Comparison of ENCODE assay signal across 14 mouse cellular contexts in the genomic region with DNA sequence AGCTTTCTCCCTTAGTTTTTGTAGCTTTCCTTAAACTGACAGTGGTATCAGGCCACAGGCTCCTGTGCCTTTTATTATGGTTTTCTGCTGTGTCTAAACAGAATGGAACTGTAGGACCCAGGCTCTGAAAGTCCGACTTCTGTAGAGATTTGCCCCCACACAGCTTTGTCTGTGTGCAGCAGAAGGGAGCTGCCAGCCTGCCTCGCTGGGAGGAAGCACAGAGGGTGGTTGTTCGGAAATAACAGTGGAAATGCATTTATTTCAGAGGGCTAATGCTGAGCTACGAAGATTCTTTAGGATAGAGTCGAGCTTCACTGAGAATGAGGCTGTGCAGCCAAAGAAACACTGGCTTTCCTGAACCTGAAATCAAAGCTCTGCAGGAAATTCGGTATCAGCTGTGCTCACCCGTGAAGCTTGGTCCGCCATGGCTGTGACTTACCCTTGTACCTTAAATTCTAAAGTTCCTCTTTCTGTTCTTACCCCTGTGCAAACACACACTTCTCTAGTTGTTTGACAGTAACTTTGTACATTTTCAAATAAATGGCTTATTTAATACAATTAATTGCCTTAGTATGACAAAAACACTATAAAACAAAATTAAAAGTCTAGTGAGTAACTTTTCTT. TPM values are rescaled to one million over a fixed set of nuclear protein-coding genes. Genes with fewer than 3 reads are reported as not detected.
DNase-seq lines count a peak whose midpoint lies in the region; ATAC-seq and TF ChIP-seq lines count a peak whose summit lies in the region.
"Had no signal": no experiment of that assay in that cellular context is flagged by ENCODE, and none has a peak within 500 bp of the region (broad histone marks: within the 10 kb centered on the region; RNA-seq: fewer than 3 reads in every experiment).

No protein-coding gene starts in this region.

- peak overlapping the region; percentile 2; the same call in 1 of the 2 replicates for H3K27ac ChIP-seq in liver, postnatal 0 days (ENCODE audit: low read depth)
- no peak overlapping the region for H3K27ac ChIP-seq in liver, embryonic 12.5 days
- no peak overlapping the region for H3K27ac ChIP-seq in MEL (ENCODE audit: control insufficient read depth, low read depth, low read length)
- H3K27ac ChIP-seq in neural tube, embryonic 15.5 days (replicated peaks), result 0 out of 2 replicates have a peak overlapping the region, but pooled peaks have one; percentile 28
- H3K27ac ChIP-seq: heart, embryonic 10.5 days; macrophage had no signal

- no peak for TF ChIP-seq CTCF in liver, postnatal 0 days (IDR thresholded peaks at IDR 0.05; ENCODE audit: low read depth)
- no peak for TF ChIP-seq CTCF in MEL (IDR thresholded peaks at IDR 0.05 in 2 of 3, conservative IDR thresholded peaks at IDR 0.05 in 1 of 3; ENCODE audit: control insufficient read depth in 1 of 3, insufficient read depth in 1 of 3, low read depth in 2 of 3, low read length in 3 of 3, poor library complexity in 1 of 3, severe bottlenecking in 1 of 3)

- H3K4me1 ChIP-seq in liver, postnatal 0 days (ENCODE audit: insufficient read depth), result peaks cover 12% of the 10 kb centered on the region
- H3K4me1 ChIP-seq in liver, embryonic 12.5 days, result peaks cover 7% of the 10 kb centered on the region
- H3K4me1 ChIP-seq in MEL (ENCODE audit: control insufficient read depth in 1 of 2, insufficient read depth in 2 of 2, low read length in 2 of 2), result peaks cover 0 to 2% of the 10 kb centered on the region in 2 experiments; a peak in 1 of 4 replicates
- peaks cover 4% of the 10 kb centered on the region; the same call in 1 of the 2 replicates for H3K4me1 ChIP-seq in neural tube, embryonic 15.5 days

- TF ChIP-seq POLR2A in MEL (IDR thresholded peaks at IDR 0.05; ENCODE audit: control insufficient read depth in 1 of 2, insufficient read depth in 1 of 2, low read depth in 1 of 2, low read length in 2 of 2, poor library complexity in 1 of 2), result no peak

- 51% methylated on average over 8 of the region's 8 CpGs for WGBS in liver, postnatal 0 days (ENCODE audit: insufficient replicate concordance)
- WGBS in liver, embryonic 12.5 days (ENCODE audit: insufficient replicate concordance), result 69% methylated on average over 8 of the region's 8 CpGs
- 55% methylated on average over 8 of the region's 8 CpGs for WGBS in neural tube, embryonic 15.5 days

- ATAC-seq in liver, postnatal 0 days, result no peak
- ATAC-seq in liver, embryonic 12.5 days, result no peak
- ATAC-seq in neural tube, embryonic 15.5 days (ENCODE audit: low FRiP score), result no peak
- ATAC-seq: intestine, embryonic 16.5 days; Patski had no signal

- DNase-seq in frontal cortex, postnatal 36 days (ENCODE audit: low spot score in 2 of 2), result peak; percentile 19 to 20
- DNase-seq in frontal cortex, postnatal 10 days (ENCODE audit: low spot score in 2 of 2), result no peak
- DNase-seq in liver, postnatal 0 days, result no peak
- peak; percentile 13 for DNase-seq in MEL (ENCODE audit: low read depth, low spot score)
- no peak for DNase-seq in retina, embryonic 14.5 days (ENCODE audit: low spot score)
- DNase-seq: heart, postnatal 36 days; kidney, postnatal 25 days; thymus, adult 2 months had no signal

- no peak for TF ChIP-seq EP300 in liver, postnatal 0 days (IDR thresholded peaks at IDR 0.05; ENCODE audit: low read depth)
- TF ChIP-seq EP300 in MEL (IDR thresholded peaks at IDR 0.05; ENCODE audit: low read depth in 1 of 2, low read length in 2 of 2), result no peak

- peaks cover 13% of the 10 kb centered on the region for H3K79me2 ChIP-seq in MEL (ENCODE audit: control insufficient read depth, insufficient read depth, low read length, poor library complexity)

- peaks cover 32% of the 10 kb centered on the region for H3K36me3 ChIP-seq in liver, postnatal 0 days (replicated peaks; ENCODE audit: insufficient read depth, low read length)
- peaks cover 27% of the 10 kb centered on the region for H3K36me3 ChIP-seq in liver, embryonic 12.5 days
- H3K36me3 ChIP-seq in MEL (ENCODE audit: control insufficient read depth in 1 of 2, insufficient read depth in 2 of 2, low read length in 2 of 2), result peaks cover 0 to 10% of the 10 kb centered on the region in 2 experiments; a peak in 2 of 4 replicates
- H3K36me3 ChIP-seq in neural tube, embryonic 15.5 days, result peaks cover 9% of the 10 kb centered on the region

- no peak overlapping the region; the same call in 1 of the 2 replicates for H3K9ac ChIP-seq in liver, postnatal 0 days (replicated peaks)
- no peak overlapping the region for H3K9ac ChIP-seq in liver, embryonic 12.5 days
- no peak overlapping the region for H3K9ac ChIP-seq in MEL (ENCODE audit: control insufficient read depth, low read depth, low read length, poor library complexity, severe bottlenecking)
- H3K9ac ChIP-seq in neural tube, embryonic 15.5 days (replicated peaks), result no peak overlapping the region

- peak overlapping the region; percentile 26; the same call in 1 of the 2 replicates for H3K4me2 ChIP-seq in liver, postnatal 0 days (ENCODE audit: low read depth, low read length)
- H3K4me2 ChIP-seq in liver, embryonic 12.5 days, result no peak overlapping the region
- peak overlapping the region; percentile 1; the same call in 1 of the 2 replicates for H3K4me2 ChIP-seq in neural tube, embryonic 15.5 days

- no peaks in the 10 kb centered on the region for H3K27me3 ChIP-seq in liver, postnatal 0 days (ENCODE audit: insufficient read depth, low read length)
- H3K27me3 ChIP-seq in liver, embryonic 12.5 days (replicated peaks), result no peaks in the 10 kb centered on the region
- H3K27me3 ChIP-seq in MEL (ENCODE audit: control insufficient read depth in 1 of 2, insufficient read depth in 2 of 2, low read length in 2 of 2), result no peaks in the 10 kb centered on the region
- H3K27me3 ChIP-seq in neural tube, embryonic 15.5 days (replicated peaks), result no peaks in the 10 kb centered on the region
- H3K27me3 ChIP-seq: Patski had no signal

- TF ChIP-seq RAD21 in MEL (IDR thresholded peaks at IDR 0.05; ENCODE audit: low read depth, low read length), result no peak

- H3K4me3 ChIP-seq in liver, postnatal 0 days (ENCODE audit: low read depth, low read length), result no peak overlapping the region
- H3K4me3 ChIP-seq in liver, embryonic 12.5 days, result no peak overlapping the region
- no peak overlapping the region for H3K4me3 ChIP-seq in MEL (ENCODE audit: control insufficient read depth in 1 of 2, insufficient read depth in 1 of 2, low read depth in 2 of 2, low read length in 2 of 2)
- H3K4me3 ChIP-seq in neural tube, embryonic 15.5 days (replicated peaks), result no peak overlapping the region
- H3K4me3 ChIP-seq: heart, embryonic 10.5 days had no signal

- H3K9me3 ChIP-seq in liver, postnatal 0 days (ENCODE audit: low read length), result no peaks in the 10 kb centered on the region
- no peaks in the 10 kb centered on the region for H3K9me3 ChIP-seq in liver, embryonic 12.5 days (replicated peaks)
- H3K9me3 ChIP-seq in MEL (replicated peaks; ENCODE audit: insufficient read depth, low read length), result no peaks in the 10 kb centered on the region
- no peaks in the 10 kb centered on the region for H3K9me3 ChIP-seq in neural tube, embryonic 15.5 days (replicated peaks)
- H3K9me3 ChIP-seq: heart, embryonic 10.5 days had no signal

TF ChIP-seq in MEL, 35 proteins besides CTCF, POLR2A, EP300 and RAD21:
- TF ChIP-seq GABPA (IDR thresholded peaks at IDR 0.05; ENCODE audit: low read depth, low read length), result no peak
- 0 out of 2 replicates have a peak, but pooled peaks have one; percentile 17 for TF ChIP-seq RCOR1 (IDR thresholded peaks at IDR 0.05; ENCODE audit: low read depth, low read length)
TF ChIP-seq in MEL: peak in this region for 1.

RNA-seq across cellular contexts. Expression of a gene that starts 8.9 kb away (rescaled TPM):
- 14.8 and 16.4 TPM in 2 replicates for polyA plus RNA-seq in liver, postnatal 0 days (2015; fragmentation: Nextera tagmentation; extraction: Ambion mirVana)
- polyA plus RNA-seq in liver, embryonic 12.5 days (2016; fragmentation: Nextera tagmentation; extraction: Ambion mirVana), result 14.8 and 15.1 TPM in 2 replicates
- total RNA-seq in MEL (2012; rRNA removed), result 23.0 and 33.8 TPM in 2 replicates
- polyA plus RNA-seq in MEL (2012; ENCODE audit: insufficient read depth in 1 of 2, insufficient read length in 2 of 2, low read depth in 1 of 2, low replicate concordance in 2 of 2, missing spikeins in 1 of 2), result 10 to 100 TPM; 40.9 to 74.6 TPM
- polyA plus RNA-seq in neural tube, embryonic 15.5 days (2015; fragmentation: Nextera tagmentation; extraction: Ambion mirVana), result 29.3 and 29.5 TPM in 2 replicates

Comparison
In these comparisons a context has a peak if more than half of its experiments do, and no peak if none do; other contexts are left out.
1. DNase-seq: peak in frontal cortex, postnatal 36 days (2 of 2) and MEL (single experiment); none in frontal cortex, postnatal 10 days (0 of 2), liver, postnatal 0 days (single experiment) and retina, embryonic 14.5 days (single experiment).
2. H3K27ac ChIP-seq: peak in liver, postnatal 0 days (single experiment) and neural tube, embryonic 15.5 days (single experiment); none in liver, embryonic 12.5 days (single experiment) and MEL (single experiment).